Mouse (Mus musculus): ENCODE results near the gene Xpnpep1.

Gene Xpnpep1

GRCm38 (mm10) chr19:53040164-53041132 is at the start of gene Xpnpep1:
TSS of gene Xpnpep1 (minus strand) at chr19:53040214.
- no peak for DNase-seq (ENCODE audit: low spot score in 2 of 2)

DNA sequence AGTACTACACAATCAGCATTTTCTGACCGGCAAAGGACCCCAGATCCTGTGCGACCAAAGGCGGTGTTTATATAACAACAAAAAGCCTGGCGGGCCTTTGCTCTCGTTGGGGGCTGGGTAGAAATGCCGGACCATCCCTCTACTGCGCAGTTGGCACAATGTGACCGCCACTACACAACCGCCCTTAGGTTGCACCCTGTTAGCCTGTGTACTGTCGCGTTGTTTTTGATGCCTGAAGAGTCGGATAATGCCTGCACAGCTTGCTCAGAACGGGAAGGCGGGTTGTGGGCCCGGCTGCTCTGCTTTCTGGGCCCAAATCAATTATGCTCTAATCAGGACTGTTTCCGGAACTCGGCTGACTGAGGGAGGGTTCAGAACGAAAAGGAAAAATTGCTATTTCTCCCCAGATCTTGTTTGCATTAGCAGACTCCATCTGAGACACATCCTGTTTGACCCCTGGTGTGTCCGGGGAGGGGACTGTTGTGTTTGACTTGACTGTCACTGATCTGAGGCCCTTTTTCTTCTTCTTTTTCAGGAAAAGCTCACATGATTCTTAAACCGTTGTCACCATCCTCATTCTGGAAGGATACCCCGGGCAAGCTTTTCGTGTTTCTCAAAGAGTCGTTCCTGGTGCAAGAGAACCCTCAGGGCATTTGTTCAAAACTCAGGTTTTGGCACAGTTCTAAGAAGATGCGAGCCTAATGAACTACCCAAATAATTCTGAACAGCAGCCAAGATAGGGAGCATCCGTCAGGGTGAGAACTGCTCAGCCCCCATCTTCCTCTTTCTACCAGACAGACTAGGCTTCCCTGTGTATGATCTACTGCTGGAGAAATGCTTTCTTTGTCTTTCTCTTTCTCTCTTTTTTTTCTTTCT is 47.5 kb upstream of the Xpnpep1 start:
- no peak for DNase-seq (ENCODE audit: low spot score in 2 of 2)

DNA sequence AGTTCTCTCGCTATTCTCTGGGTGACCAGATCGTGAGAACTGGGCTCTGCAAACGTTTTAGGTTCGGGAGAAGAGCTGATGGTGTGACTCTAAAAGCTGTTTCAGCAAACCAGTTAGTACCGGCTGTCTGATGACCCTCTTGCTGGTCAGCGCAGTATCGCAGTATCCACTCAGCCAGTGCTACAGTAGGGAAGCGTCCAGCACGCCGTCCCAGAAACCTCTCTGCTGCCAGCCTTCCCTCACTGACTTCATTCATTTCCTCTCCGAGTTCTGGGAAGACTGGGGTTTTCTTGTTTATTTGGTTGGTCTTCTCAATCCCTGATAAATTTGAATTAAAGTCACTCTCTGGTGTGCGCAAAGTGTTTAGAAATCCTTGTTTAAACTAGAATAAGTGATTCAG is 46.8 kb upstream of the Xpnpep1 start:
- no peak for DNase-seq (ENCODE audit: low spot score in 2 of 2)

DNA sequence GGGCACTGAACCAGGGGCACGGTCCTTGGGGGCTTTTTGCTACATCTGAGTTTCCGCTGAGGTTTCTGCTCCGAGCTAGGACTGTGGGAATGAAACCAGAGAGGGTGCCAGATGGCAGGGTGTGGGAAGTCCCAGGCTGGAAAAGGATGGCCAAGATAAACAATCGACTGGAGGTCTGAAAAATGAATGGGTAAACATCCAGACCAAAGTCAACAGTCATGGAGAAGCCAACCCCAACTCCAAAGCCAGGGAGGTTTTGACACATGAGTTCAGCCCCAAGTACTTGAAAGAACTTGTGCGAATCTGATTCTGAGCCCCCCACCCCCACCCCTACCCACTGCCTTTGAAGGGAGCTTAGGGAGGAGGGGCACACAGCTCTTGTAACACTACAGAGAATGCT is 44.7 kb upstream of the Xpnpep1 start:
- no peak for DNase-seq (ENCODE audit: low spot score in 2 of 2)

- no peak for DNase-seq (ENCODE audit: low spot score in 2 of 2)
Measured at GRCm38 (mm10) chr19:53082862-53083261, 42.8 kb upstream of the Xpnpep1 start.

DNA sequence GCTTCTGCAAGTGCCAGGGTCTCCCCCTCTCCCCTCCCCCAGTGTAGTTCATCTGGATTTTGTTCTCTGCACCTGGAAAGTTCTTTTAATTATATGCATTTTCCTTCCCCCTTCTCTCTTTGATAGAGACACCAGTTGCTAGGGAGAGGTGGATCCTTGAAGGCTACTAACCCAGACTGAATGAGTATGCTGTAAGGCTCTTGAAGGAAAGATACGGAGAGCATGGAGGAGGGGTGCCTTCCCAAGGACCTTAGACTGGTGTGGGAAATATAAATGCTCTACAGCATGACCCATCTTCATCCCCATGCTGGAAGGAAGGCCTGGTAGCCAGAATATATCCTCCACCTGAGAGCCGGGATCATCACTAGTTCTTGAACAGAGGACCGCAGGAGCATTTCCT is 41.3 kb upstream of the Xpnpep1 start:
- no peak for DNase-seq (ENCODE audit: low spot score in 2 of 2)

DNA sequence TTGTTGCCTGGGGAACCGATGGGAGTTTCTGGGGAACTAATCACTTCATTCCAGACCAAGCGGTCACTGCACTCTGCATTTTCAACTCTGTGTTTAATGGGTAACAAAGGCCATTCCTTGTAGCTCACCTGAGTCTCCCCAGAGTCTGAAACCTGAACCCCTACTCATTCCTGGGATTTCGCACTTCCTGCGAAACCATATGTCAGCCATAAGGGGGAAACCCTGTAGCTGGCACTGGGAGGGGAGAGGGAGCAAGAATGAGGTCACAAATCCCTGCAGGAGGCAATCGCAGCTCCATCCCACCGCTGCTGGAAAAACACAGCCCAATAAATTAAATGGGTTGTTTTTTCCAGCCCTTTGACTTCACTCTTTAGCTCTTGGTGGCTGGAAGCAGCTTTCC is 40.9 kb upstream of the Xpnpep1 start:
- DNase-seq (ENCODE audit: low spot score in 2 of 2), result no peak

DNA sequence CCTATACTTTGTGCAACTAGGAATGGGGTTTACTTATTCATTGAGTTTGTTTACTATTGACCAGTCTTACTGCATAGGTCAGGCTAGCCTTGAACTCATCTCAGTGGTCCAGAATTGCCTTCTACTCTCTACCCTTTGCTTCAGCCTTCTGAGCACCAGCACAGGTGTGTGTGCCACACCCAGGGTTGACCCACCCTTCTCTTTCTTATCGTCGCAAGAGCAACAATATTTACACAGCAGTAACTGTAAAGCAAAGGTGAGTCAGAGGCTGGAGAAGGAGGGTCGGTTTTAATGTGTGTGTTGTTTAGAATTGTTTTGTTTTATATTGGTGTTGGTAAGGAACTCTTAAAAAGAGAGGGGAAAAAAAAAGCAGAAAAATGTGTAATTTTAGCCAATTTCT is 40.5 kb upstream of the Xpnpep1 start:
- DNase-seq (ENCODE audit: low spot score in 2 of 2), result no peak

DNA sequence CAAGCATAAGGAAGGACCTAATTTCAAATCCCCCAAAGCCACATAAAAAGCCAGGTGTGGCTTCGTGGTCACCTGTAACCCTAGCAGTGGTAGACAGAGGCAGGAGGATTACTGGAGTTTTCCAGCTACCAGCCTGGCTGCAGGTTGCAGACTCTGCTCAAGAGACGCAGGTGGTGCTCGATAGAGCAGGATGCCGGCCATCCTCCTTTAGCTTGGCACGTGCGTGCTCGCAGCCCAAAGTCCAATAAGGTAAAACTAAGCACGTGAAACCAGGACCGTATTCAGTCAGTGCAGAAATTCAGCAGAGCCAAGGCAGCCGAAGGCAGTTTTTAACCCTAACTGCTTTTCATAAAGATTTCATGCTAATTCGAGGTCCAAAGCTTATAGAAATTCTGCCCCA is 40.0 kb upstream of the Xpnpep1 start:
- DNase-seq (ENCODE audit: low spot score in 2 of 2), result no peak

DNA sequence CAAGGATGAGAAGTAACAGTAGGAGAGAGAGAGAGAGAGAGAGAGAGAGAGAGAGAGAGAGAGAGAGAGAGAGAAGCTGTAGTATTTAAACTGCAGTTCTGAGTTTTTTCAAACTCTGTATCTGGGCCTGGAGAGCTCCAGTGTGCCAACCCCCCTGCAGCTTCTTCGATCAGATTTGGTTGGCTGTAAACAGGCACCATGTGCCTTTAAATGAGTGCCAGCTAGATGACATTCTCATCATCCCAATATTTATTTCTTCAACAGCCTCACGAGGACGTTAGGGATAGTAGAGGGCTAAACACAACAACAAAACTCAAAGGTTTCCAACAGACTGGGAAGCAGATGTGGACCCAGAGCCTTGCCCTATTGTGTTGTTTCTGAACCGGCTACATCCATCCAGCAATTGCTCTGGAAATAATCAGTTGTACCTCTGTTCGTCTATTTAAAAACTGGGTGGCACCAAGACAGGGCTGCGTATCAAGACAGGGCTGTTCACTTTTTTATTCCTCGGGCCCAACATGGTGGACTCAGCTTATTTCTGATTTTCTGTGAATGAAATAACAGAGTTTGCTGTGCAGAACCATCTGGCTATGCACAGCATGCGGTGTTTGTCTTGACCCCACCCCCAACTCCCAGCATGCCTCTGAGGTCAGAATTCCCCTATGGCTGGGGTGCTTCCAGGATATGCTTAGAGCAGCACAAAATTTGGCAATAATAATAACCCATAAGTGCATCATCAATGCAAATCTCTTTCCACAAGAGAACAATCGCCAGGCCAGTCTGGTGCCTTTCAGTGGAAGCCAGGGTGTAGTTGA is 38.5 kb upstream of the Xpnpep1 start:
- DNase-seq (ENCODE audit: low spot score in 2 of 2), result no peak

DNA sequence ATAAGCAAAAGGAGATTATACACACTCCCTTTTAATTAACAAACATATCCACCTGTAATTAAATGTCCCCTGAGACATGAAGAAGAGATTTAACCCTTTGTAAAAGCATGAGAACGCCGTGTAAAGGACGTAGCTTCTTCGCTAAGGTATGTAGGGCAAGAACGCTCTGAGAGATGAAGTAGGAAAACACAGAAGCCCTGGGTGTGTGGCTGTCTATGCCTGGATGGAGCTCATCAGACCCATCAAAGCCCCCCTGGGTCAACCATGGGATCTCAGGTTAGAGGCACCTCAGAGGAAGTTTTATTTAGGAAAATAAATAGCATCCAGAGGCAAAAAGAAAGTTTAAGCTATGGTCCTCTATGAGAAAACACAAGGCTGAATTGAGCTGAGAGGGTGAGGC is 37.3 kb upstream of the Xpnpep1 start:
- DNase-seq (ENCODE audit: low spot score in 2 of 2), result no peak

GRCm38 (mm10) chr19:53076238-53076981 is 36.4 kb upstream of the Xpnpep1 start:
- no peak for DNase-seq (ENCODE audit: low spot score in 2 of 2)

- no peak for DNase-seq (ENCODE audit: low spot score in 2 of 2)
Measured at GRCm38 (mm10) chr19:53075896-53076237, 35.9 kb upstream of the Xpnpep1 start.

DNA sequence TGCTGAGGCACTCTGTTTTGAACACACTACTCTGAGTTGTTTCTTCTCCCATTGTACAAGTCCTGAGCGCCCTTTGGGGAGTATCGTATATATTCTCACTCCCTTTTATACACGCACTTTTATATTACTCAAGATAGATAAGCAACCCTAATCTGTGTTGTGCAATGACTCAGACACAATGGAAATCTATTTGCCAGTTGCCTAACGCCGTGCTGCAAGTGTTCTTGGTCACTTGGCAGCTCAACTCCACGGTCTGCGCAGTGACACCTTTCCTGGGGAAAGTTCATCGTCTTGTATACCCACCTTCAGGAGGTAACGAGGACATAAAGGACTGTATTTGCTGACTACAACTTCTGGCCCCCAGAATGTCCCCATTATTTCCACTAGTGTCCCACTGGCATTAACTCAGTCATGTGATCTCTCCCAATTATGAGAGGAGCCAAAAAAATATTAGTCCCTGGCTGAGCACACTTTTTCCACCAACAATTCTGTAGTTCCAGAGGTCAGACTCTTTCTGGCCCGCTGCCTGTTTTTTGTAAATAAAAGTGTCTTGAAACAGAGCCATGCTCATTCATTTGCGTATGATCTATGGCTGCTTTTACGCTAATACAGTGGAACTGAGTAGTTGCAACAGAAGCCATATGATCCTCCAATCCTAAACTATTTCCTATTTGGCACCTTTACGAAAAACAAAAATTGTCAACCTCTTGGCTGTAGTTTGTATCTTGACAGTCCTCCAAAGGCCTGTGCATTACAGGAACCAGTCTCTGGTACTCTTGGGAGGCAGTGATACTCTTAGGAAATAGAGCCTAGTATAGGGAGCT is 35.1 kb upstream of the Xpnpep1 start:
- DNase-seq (ENCODE audit: low spot score in 2 of 2), result no peak

- DNase-seq (ENCODE audit: low spot score in 2 of 2), result no peak
Measured at GRCm38 (mm10) chr19:53073521-53073920, 33.5 kb upstream of the Xpnpep1 start.

GRCm38 (mm10) chr19:53072406-53072805 is 32.4 kb upstream of the Xpnpep1 start:
- DNase-seq (ENCODE audit: low spot score in 2 of 2), result no peak

- DNase-seq (ENCODE audit: low spot score in 2 of 2), result no peak
Measured at GRCm38 (mm10) chr19:53071651-53072050, 31.6 kb upstream of the Xpnpep1 start.

GRCm38 (mm10) chr19:53070870-53071269 is 30.9 kb upstream of the Xpnpep1 start:
- DNase-seq (ENCODE audit: low spot score in 2 of 2), result no peak

GRCm38 (mm10) chr19:53069451-53069850 is 29.4 kb upstream of the Xpnpep1 start:
- DNase-seq (ENCODE audit: low spot score in 2 of 2), result no peak

- DNase-seq (ENCODE audit: low spot score in 2 of 2), result no peak
Measured at GRCm38 (mm10) chr19:53066934-53067333, 26.9 kb upstream of the Xpnpep1 start.
